Mouse (Mus musculus): ENCODE measurements at regions not wholly inside any gene's neighbourhood (a gene's known extent, or its start where the extent isn't known, plus 50 kb on each side); places are given as distances from the start of the nearest gene placed in this dataset.

- ATAC-seq (replicated peaks; ENCODE audit: poor library complexity, severe bottlenecking), result no peak
Observed at GRCm38 (mm10) chr1:125158481-125158880, 277.0 kb downstream of the Actr3 start.

DNA sequence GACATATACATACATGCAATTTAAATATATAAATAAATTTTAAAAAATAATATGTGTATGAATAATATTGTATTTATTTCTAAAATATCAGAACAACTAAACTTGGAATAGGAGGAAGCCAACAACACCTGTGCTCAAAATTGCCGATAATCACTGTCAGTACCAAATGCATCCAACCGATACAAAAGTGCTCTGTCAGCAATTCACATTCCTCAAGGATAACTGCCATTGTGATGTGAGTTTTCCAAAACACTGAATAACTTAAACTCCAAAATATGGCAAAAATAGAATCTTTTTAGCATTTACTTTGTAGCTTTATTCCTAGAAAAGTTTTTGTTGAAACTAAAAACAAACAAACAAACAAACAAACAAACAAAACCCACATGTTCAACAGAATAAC lies 279.4 kb downstream of the Actr3 start:
- ATAC-seq (replicated peaks; ENCODE audit: poor library complexity, severe bottlenecking), result no peak

- ATAC-seq (replicated peaks; ENCODE audit: poor library complexity, severe bottlenecking), result no peak
Observed at GRCm38 (mm10) chr1:125149817-125150216, 285.7 kb downstream of the Actr3 start.

DNA sequence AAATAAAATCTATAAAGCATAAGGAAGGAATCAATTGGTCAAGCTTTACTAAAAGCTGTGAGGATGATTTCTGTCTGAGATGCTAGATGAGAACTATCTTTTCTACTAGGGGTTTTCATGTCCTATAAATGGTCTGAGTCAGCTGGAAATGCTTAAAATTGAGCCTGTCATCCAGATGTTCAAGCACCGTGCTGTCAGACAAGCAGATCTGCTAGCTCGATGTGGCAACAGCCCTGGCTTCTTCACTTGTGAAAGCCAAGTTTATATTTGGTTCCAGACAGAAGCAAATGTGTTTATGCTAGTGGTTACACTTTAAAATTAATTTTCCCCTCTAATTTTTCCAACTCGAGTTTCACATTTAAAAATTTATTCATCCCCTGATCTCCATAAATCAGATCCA lies 311.7 kb downstream of the Actr3 start:
- no peak for ATAC-seq (replicated peaks; ENCODE audit: poor library complexity, severe bottlenecking)

GRCm38 (mm10) chr1:125100596-125100995 lies 334.9 kb downstream of the Actr3 start:
- ATAC-seq (replicated peaks; ENCODE audit: poor library complexity, severe bottlenecking), result no peak

GRCm38 (mm10) chr1:125084906-125085305 lies 350.6 kb downstream of the Actr3 start:
- ATAC-seq (replicated peaks; ENCODE audit: poor library complexity, severe bottlenecking), result no peak

DNA sequence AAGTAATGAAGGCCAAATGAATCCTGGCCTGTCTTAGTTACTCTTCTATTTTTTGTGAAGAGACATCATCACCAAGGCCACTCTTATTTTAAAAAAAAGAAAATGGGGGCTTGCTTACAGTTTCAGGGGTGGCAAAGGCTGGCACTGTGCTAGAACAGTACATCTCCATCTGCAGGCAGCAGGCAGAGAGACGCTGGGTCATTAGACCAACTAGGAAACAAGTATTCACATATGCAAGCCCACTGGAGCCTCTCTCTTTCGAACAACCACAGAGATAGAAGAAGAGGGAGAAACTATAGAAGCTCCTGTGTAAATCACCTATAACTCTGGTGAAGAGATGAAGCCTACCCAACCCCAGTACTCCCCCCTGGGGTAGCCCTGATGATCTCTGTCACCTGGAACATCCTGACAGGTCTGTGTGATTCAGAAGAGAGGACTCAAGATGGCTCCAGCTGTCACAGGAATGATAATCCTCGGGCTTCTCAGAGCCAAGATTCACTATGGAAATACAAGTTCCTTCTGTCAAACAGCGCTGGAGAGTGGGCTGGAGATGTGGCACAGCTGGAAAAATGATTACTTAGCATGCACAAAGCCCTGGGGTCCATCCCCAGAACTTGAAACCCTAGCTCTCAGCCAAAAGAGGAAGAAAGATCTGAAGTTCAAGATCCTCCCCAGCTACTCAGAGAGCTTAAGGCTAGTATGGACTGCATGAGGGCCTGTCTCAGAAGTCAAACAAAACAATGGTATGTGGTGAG lies 395.8 kb downstream of the Actr3 start:
- no peak for ATAC-seq (replicated peaks; ENCODE audit: poor library complexity, severe bottlenecking)

GRCm38 (mm10) chr1:125013301-125013700 lies 422.2 kb downstream of the Actr3 start:
- no peak for ATAC-seq (replicated peaks; ENCODE audit: poor library complexity, severe bottlenecking)

DNA sequence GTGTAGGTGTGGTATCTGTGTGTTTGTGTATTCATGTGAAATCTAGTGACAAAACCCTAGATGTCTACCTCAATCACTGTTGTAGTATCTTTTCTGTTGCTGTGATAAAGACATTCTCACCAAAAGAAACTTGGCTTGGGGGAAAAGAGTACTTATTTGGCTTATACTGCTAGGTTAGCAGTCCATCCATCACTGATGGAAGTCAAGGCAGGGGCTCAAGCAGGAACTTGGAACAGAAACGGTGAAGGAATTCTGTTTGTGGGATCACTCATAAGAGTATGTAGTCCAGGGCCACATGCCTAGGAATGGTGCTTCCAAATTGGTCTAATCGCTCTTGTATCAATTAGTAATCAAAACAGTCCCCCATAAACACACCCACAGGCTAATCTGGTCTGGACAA lies 423.6 kb downstream of the Actr3 start:
- ATAC-seq (replicated peaks; ENCODE audit: poor library complexity, severe bottlenecking), result no peak

GRCm38 (mm10) chr1:124997577-124997976 lies 437.9 kb downstream of the Actr3 start:
- ATAC-seq (replicated peaks; ENCODE audit: poor library complexity, severe bottlenecking), result no peak

DNA sequence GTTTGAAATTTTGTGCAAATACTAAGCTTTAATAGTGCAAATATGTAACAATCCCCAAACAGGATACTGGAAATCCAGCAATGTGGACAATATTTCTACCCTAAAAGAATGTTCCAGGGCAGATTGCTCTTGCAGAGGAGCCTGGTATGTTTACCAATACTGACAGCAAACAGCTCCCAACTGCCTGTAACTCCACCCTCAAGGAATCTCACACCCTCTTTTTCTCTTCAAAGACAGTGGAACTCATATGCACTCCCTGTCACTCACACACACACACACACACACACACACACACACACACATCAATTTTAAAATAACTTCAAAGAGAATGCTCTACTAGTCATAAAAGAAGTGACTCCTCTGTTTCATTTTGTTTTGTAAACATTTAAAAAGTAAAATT lies 484.7 kb downstream of the Actr3 start:
- ATAC-seq (replicated peaks; ENCODE audit: poor library complexity, severe bottlenecking), result no peak

DNA sequence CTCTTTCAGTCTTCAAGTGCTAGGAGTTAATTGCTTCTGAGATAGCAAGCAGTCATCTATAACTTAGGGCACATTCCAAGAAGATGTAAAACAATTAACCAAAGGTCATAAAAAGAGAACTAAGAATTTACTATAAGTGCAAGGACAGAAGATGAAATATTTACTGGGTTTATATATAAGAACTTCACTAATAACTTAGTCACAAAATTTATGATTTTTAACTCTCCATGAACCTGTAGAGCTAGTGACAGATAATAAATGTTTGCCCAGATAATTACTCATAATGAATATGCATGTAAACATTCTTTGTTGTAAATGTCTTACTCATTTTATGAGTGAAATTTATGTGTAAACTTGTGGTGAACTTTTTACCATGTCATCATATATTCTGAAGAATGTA lies 531.2 kb downstream of the Actr3 start:
- ATAC-seq (replicated peaks; ENCODE audit: poor library complexity, severe bottlenecking), result no peak

GRCm38 (mm10) chr1:124871148-124871547 lies 564.4 kb downstream of the Actr3 start:
- no peak for ATAC-seq (replicated peaks; ENCODE audit: poor library complexity, severe bottlenecking)

DNA sequence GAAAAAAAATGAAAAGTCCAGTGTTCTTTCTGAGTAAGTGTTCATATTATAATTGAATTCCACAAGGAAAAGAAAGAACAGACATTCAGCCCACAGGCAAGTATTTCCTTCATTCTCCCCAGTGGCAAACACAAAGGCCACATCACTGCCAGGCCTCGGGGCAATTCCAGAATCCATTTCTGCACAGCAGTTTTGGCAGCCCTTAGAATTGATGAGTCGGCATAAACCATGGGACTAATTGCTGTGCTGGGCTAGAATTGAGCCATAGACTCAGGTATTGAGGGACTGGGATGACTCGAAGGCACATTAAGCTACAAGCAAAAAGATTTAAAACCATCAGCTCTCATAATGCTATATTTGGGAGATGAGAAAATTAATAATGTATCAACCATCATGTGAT lies 569.3 kb downstream of the Actr3 start:
- no peak for ATAC-seq (replicated peaks; ENCODE audit: poor library complexity, severe bottlenecking)

GRCm38 (mm10) chr1:124845681-124846080 lies 589.8 kb downstream of the Actr3 start:
- ATAC-seq (replicated peaks; ENCODE audit: poor library complexity, severe bottlenecking), result no peak

DNA sequence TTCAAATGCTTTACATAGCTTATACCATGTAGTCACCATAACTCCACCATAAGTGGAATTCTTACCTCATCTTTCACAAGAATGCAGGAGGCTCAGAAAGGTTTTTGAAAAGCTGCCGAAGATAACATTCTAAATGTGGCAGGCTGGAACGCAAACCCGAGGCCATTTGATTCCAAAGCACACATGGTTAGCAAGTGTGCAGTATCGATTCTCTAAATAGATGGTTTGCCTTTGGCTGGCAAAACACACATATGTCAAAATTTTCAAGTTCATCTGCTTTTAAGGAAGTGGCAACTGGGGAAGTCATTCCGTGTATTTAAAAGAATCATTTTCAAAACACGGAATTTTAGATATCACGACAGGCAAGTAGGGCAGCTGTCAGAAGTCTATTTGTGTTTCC lies 609.8 kb downstream of the Actr3 start:
- no peak for ATAC-seq (replicated peaks; ENCODE audit: poor library complexity, severe bottlenecking)

- no peak for ATAC-seq (replicated peaks; ENCODE audit: poor library complexity, severe bottlenecking)
Observed at GRCm38 (mm10) chr1:124793026-124793425, 642.5 kb downstream of the Actr3 start.

GRCm38 (mm10) chr1:124790646-124791045 lies 644.9 kb downstream of the Actr3 start:
- ATAC-seq (replicated peaks; ENCODE audit: poor library complexity, severe bottlenecking), result no peak

DNA sequence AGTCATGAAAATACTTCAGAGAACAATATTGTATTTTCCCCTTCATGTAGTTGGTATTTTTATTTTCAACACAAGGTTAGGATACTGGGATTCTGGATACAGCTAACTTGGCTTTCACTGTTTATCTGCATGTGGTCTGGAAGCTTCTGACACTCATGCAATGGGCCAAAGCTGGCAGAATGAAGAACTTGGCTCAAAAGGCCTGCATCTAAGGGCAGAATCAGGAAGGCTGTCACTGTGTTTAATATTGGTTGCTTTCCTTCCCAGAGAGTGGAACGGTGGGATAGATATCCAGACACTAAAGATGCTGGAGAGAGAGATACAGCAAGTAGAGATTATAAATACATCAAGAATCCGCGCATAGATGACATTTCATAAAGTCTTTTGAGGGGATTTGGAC lies 645.4 kb downstream of the Actr3 start:
- ATAC-seq (replicated peaks; ENCODE audit: poor library complexity, severe bottlenecking), result no peak

DNA sequence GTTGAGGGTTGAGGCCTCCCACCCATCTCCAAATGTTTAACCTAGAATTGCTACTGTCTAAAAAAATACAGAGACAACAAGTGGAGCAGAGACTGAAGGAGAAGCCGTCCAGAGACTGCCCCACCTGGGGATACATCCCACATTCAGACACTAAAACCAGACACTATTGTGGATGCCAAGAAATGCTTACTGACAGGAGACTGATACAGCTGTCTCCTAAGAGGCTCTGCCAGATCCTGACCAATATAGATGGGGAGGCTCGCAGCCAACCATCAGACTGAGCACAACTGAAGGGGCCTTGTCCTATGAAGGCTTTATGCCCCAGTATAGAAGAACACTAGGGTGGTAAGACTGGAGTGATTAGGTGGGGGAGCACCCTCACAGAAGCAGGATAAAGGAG lies 652.5 kb downstream of the Actr3 start:
- ATAC-seq (replicated peaks; ENCODE audit: poor library complexity, severe bottlenecking), result no peak

GRCm38 (mm10) chr1:124777685-124778084 lies 657.8 kb downstream of the Actr3 start:
- ATAC-seq (replicated peaks; ENCODE audit: poor library complexity, severe bottlenecking), result no peak

- ATAC-seq (replicated peaks; ENCODE audit: poor library complexity, severe bottlenecking), result no peak
Observed at GRCm38 (mm10) chr1:124756721-124757120, 678.8 kb downstream of the Actr3 start.

DNA sequence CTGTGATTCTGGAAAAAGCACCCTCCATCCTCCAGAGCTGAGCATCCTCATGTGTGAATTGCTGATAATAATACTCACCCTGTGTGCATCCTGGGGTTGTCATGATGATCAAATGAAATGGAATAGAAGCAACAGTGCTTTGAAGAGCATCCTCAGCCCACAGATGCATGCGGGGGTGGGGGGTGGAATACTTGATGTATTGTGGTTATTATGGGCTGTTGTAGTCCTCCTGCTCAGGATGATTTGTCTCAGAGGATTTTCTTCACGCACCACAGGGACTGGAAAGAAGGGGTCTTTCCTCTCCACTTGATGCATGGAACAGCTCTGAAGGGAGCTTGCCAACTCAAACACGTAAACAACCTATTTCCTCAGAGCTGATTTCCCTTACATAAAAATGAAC lies 694.4 kb upstream of the Dpp10 start:
- ATAC-seq (replicated peaks; ENCODE audit: poor library complexity, severe bottlenecking), result no peak

Measured in granulocyte monocyte progenitor cell, adult 5-6 weeks (primary cell).